Mouse (Mus musculus): Measurements from ENCODE around the gene Arrb1. TPM values are rescaled to one million over a fixed set of nuclear protein-coding genes. Genes with fewer than 3 reads are reported as not detected.
A peak's percentile ranks its signal among the peaks of the same experiment; 100 is the strongest.

Arrb1 gene
- polyA plus RNA-seq, 1 experiment from 2014 or later: 6.6 TPM

- no peaks in the 10 kb centered on the region for H3K36me3 ChIP-seq (ENCODE audit: insufficient read depth, low read length)
- H3K27me3 ChIP-seq (ENCODE audit: insufficient read depth, low read length): no peaks in the 10 kb centered on the region
- H3K27ac ChIP-seq: no peak overlapping the region
- 52% methylated on average over 5 of the region's 5 CpGs for WGBS
- peaks cover 47% of the 10 kb centered on the region for H3K4me1 ChIP-seq (replicated peaks; ENCODE audit: insufficient read depth, low read length)
- no peak for TF ChIP-seq CTCF (IDR thresholded peaks at IDR 0.05; ENCODE audit: low read depth)
- ATAC-seq (replicated peaks; ENCODE audit: low FRiP score, low read depth): no peak
- no peak overlapping the region for H3K4me3 ChIP-seq (replicated peaks; ENCODE audit: low read depth, low read length)
- H3K9me3 ChIP-seq (replicated peaks; ENCODE audit: low read length): no peaks in the 10 kb centered on the region
- no peak for DNase-seq (ENCODE audit: low spot score)
- H3K9ac ChIP-seq (ENCODE audit: low read depth, low read length): no peak overlapping the region
- no peak overlapping the region for H3K4me2 ChIP-seq (ENCODE audit: low read length)
Measured at GRCm38 (mm10) chr7:99541204-99541603, 5.9 kb downstream of the Arrb1 start.

- H3K27ac ChIP-seq: no peak overlapping the region
Measured at GRCm38 (mm10) chr7:99544272-99544671, 9.0 kb downstream of the Arrb1 start.

DNA sequence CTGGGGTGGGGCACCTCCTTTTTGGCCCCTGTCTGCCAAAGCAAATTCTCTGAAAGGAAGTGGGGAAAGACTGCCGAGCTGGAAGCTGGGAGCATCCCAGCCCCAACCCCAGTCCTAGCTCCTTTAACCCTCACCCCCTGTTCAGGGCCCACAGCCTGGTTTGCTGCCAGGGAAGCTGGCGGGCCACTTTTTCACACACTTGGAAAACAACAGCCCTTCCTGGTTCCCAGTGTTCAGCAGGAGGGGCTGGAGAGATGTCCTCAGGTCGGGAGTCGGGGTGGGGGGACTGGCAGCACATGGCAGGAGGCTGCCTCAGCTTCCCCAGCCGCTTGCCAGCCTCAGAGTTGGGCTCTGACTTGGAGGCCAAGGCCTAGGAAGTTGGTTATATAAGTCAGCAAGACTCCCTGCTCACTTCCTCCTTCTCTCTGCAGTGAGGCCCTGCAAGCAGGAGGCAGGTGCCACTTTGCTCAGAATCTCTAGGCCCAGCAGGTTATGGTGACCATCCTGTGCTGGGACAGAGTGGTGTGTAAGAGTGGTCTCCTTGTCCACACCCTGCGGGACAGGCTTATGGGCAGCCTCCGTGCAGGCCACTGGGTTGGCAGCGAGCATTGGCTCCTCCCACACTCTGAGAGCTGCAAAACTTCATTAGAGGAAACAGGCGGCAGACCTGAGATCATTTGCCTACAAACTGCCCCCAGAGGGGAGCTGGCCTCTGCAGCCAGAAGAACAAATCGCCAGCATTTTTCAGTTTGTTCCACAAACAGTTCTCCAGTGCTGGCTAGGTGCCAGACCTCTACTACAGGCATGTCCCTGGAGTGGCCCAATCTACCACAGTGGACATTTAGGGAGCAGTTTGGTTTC, 10.8 kb downstream of the Arrb1 start:
- Histone ChIP-seq H3K9ac (ENCODE audit: low read depth, low read length) (0 out of 2 replicates have a peak overlapping the region, but pooled peaks have one; percentile 18), H3K36me3 (ENCODE audit: insufficient read depth, low read length) (no peaks in the 10 kb centered on the region), H3K4me1 (replicated peaks; ENCODE audit: insufficient read depth, low read length) (peaks cover 17% of the 10 kb centered on the region), H3K4me2 (ENCODE audit: low read length) (no peak overlapping the region), H3K4me3 (replicated peaks; ENCODE audit: low read depth, low read length) (no peak overlapping the region), H3K27me3 (ENCODE audit: insufficient read depth, low read length) (no peaks in the 10 kb centered on the region), H3K9me3 (replicated peaks; ENCODE audit: low read length) (no peaks in the 10 kb centered on the region), H3K27ac (peak overlapping the region; percentile 79)
- ATAC-seq (replicated peaks; ENCODE audit: low FRiP score, low read depth) (peak; percentile 82), DNase-seq (ENCODE audit: low spot score) (peak; percentile 79)
- WGBS: 27% methylated on average over 10 of the region's 10 CpGs
- TF ChIP-seq CTCF (IDR thresholded peaks at IDR 0.05; ENCODE audit: low read depth): peak; percentile 28; the same call in 1 of the 2 replicates

More at GRCm38 (mm10) chr7:99544272-99544671, 9.0 kb downstream of the Arrb1 start:
- H3K4me2 ChIP-seq (ENCODE audit: low read length): no peak overlapping the region
- ATAC-seq (replicated peaks; ENCODE audit: low FRiP score, low read depth): no peak
- peaks cover 22% of the 10 kb centered on the region for H3K4me1 ChIP-seq (replicated peaks; ENCODE audit: insufficient read depth, low read length)
- no peaks in the 10 kb centered on the region for H3K27me3 ChIP-seq (ENCODE audit: insufficient read depth, low read length)
- H3K9ac ChIP-seq (ENCODE audit: low read depth, low read length): no peak overlapping the region
- H3K9me3 ChIP-seq (replicated peaks; ENCODE audit: low read length): no peaks in the 10 kb centered on the region
- no peak overlapping the region for H3K4me3 ChIP-seq (replicated peaks; ENCODE audit: low read depth, low read length)
- H3K36me3 ChIP-seq (ENCODE audit: insufficient read depth, low read length): no peaks in the 10 kb centered on the region
- TF ChIP-seq CTCF (IDR thresholded peaks at IDR 0.05; ENCODE audit: low read depth): no peak
- 70% methylated on average over 6 of the region's 6 CpGs for WGBS
- DNase-seq (ENCODE audit: low spot score): no peak

GRCm38 (mm10) chr7:99547584-99548487, 12.6 kb downstream of the Arrb1 start:
- Histone ChIP-seq H3K4me3 (replicated peaks; ENCODE audit: low read depth, low read length) (no peak overlapping the region), H3K27ac (peak overlapping the region; percentile 27), H3K9me3 (replicated peaks; ENCODE audit: low read length) (no peaks in the 10 kb centered on the region), H3K4me2 (ENCODE audit: low read length) (no peak overlapping the region), H3K9ac (ENCODE audit: low read depth, low read length) (no peak overlapping the region), H3K4me1 (replicated peaks; ENCODE audit: insufficient read depth, low read length) (peaks cover 16% of the 10 kb centered on the region), H3K36me3 (ENCODE audit: insufficient read depth, low read length) (no peaks in the 10 kb centered on the region), H3K27me3 (ENCODE audit: insufficient read depth, low read length) (no peaks in the 10 kb centered on the region)
- peak; percentile 73 for DNase-seq (ENCODE audit: low spot score)
- peak; percentile 71 for ATAC-seq (replicated peaks; ENCODE audit: low FRiP score, low read depth)
- 0 out of 2 replicates have a peak, but pooled peaks have one; percentile 0 for TF ChIP-seq CTCF (IDR thresholded peaks at IDR 0.05; ENCODE audit: low read depth)
- 25% methylated on average over 11 of the region's 11 CpGs for WGBS

GRCm38 (mm10) chr7:99549668-99550067, 14.4 kb downstream of the Arrb1 start:
- DNase-seq (ENCODE audit: low spot score) (no peak), ATAC-seq (replicated peaks; ENCODE audit: low FRiP score, low read depth) (no peak)
- Histone ChIP-seq H3K27me3 (ENCODE audit: insufficient read depth, low read length) (no peaks in the 10 kb centered on the region), H3K9me3 (replicated peaks; ENCODE audit: low read length) (no peaks in the 10 kb centered on the region), H3K9ac (ENCODE audit: low read depth, low read length) (no peak overlapping the region), H3K4me1 (replicated peaks; ENCODE audit: insufficient read depth, low read length) (peaks cover 29% of the 10 kb centered on the region), H3K27ac (no peak overlapping the region), H3K4me3 (replicated peaks; ENCODE audit: low read depth, low read length) (no peak overlapping the region), H3K4me2 (ENCODE audit: low read length) (no peak overlapping the region), H3K36me3 (ENCODE audit: insufficient read depth, low read length) (no peaks in the 10 kb centered on the region)
- 85% methylated on average over 5 of the region's 5 CpGs for WGBS
- no peak for TF ChIP-seq CTCF (IDR thresholded peaks at IDR 0.05; ENCODE audit: low read depth)

- Histone ChIP-seq H3K27ac (no peak overlapping the region), H3K36me3 (ENCODE audit: insufficient read depth, low read length) (no peaks in the 10 kb centered on the region), H3K4me3 (replicated peaks; ENCODE audit: low read depth, low read length) (no peak overlapping the region), H3K9ac (ENCODE audit: low read depth, low read length) (no peak overlapping the region), H3K27me3 (ENCODE audit: insufficient read depth, low read length) (no peaks in the 10 kb centered on the region), H3K9me3 (replicated peaks; ENCODE audit: low read length) (no peaks in the 10 kb centered on the region), H3K4me2 (ENCODE audit: low read length) (no peak overlapping the region), H3K4me1 (replicated peaks; ENCODE audit: insufficient read depth, low read length) (peaks cover 17% of the 10 kb centered on the region)
- DNase-seq (ENCODE audit: low spot score): no peak
- no peak for ATAC-seq (replicated peaks; ENCODE audit: low FRiP score, low read depth)
- TF ChIP-seq CTCF (IDR thresholded peaks at IDR 0.05; ENCODE audit: low read depth): no peak
- WGBS: 97% methylated on average over 3 of the region's 3 CpGs
Measured at GRCm38 (mm10) chr7:99551623-99552022, 16.4 kb downstream of the Arrb1 start.
